Mouse (Mus musculus) adrenal gland, adult 18-20 months (tissue): ENCODE measurements around the gene Gm21083. TPM values are rescaled to one million over a fixed set of nuclear protein-coding genes. Genes with fewer than 3 reads are reported as not detected.
"Not testable (repeated sequence)": the region's sequence is repeated elsewhere in the genome, so short reads cannot be mapped to it uniquely, and the experiment has no call there.

Experiments used
- DNase-seq, 2 experiments: peaks; one replicate each; pipeline ENCODE4 v3.0.0; 2021 to 2022; ENCODE audit warnings: low spot score in 2 of 2
- total RNA-seq, 2 experiments: library from RNA; stranded (reverse); gene quantifications; 1 replicate in 1 of 2; 2 replicates in 1 of 2; pipeline ENCODE4 v1.2.3; 2021

The Gm21083 gene
- total RNA-seq, 2 experiments from 2014 or later, result not detected

DNA sequence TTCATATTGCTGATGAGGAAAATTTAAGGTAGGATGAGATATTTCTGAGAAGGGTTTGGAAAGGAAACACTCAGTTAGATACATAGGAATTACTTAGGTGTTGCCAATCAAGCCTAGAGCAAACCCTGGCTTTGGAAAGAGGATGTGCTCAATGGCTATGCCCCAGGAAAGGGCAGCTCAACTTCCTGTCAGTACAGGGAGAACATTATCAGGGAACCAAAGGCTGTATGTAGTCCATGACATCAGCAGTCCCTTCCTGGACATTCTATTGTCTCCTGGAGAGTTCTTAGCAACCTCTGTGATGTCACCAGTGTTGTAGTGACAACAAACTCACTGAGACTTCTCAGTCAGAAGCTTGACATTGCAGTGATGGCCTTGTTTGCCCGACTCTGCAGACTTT, 41.6 kb downstream of the Gm21083 start, which contains the start of gene Speer4d:
TSS of gene Speer4d (plus strand) at position 301 of the 400 bp plus-strand sequence.
- DNase-seq, result not testable (repeated sequence)

DNA sequence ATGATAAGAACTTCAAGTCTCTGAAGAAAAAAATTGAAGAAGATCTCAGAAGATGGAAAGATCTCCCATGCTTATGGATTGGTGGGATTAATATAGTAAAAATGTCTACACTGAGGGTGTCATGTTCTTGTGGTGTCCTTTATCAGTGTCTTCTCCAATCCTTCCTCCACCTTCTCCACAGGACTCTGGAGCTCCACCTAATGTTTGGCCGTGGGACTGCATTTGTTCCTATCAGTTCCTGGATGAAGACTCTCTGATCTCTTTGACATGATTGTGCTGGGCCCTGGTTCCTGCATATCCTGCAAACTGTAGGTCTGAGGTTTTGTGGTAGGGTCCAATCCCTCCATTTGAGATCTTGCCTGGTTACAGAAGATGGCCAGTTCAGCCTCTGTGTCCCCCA, 51.0 kb downstream of the Gm21083 start:
- peak; percentile 16 to 32 for DNase-seq

DNA sequence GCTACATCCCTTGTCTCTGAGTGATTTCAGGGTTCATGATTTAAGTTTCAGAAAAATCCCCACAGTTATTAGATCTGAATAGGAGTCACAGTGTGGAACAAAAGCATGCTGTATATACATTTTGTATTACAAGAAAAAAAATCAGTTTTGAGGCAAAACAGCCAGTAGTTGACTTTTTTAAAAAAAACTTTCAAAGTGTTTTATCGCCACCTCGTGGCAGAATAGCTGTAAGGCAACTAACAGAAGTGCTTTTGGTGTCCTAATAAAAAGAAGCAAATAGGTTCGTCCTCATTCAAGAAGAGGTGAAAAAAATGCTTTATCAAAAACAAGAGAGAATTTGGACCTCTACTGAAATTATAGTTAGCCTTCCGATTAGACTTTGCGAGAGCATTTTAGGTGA, 52.9 kb downstream of the Gm21083 start:
- not testable (repeated sequence) for DNase-seq

Other genes with a start within 250 kb of the Gm21083 start
- not detected for gene Gm21149, start 100.8 kb upstream of the Gm21083 start, total RNA-seq
- not detected for gene Gm21190, start 48.1 kb upstream of the Gm21083 start, total RNA-seq
- gene Speer4d, start 41.7 kb downstream of the Gm21083 start, total RNA-seq, result not detected
- not detected for gene 4930572O03Rik, start 79.7 kb downstream of the Gm21083 start, total RNA-seq
- not detected for gene Speer4c, start 136.9 kb downstream of the Gm21083 start, total RNA-seq